Mouse (Mus musculus) heart, postnatal 0 days (tissue): Measurements from ENCODE around the gene 3110082I17Rik. TPM values are rescaled to one million over a fixed set of nuclear protein-coding genes. Genes with fewer than 3 reads are reported as not detected.

Experiments
- ATAC-seq: fragments of 200-750 bp; cut with Nextera tagmentation; 2 replicates; pipeline ENCODE4 v1.8.0; 2017; ENCODE audit warnings: low read depth, moderate number of reproducible peaks, moderate library complexity; ENCODE audit not compliant: insufficient read depth
- DNase-seq: peaks from one replicate; pipeline ENCODE4 v3.0.0-alpha.2; 2016; ENCODE audit warnings: low spot score
- H3K27ac ChIP-seq: fragments of 300-500 bp; sonication (generic); 2 replicates; pipeline ENCODE4 v1.5.1; 2014; ENCODE audit warnings: low read depth, mild to moderate bottlenecking
- H3K27me3 ChIP-seq: fragments of 300-500 bp; sonication (generic); 2 replicates; pipeline ENCODE4 v1.6.1; 2014; ENCODE audit warnings: low read length, mixed read lengths; ENCODE audit not compliant: control insufficient read depth, insufficient read depth
- H3K36me3 ChIP-seq: fragments of 300-500 bp; sonication (generic); replicated peaks from 2 replicates; pipeline ENCODE4 v1.6.1; 2014; ENCODE audit warnings: low read length, mixed read lengths; ENCODE audit not compliant: control insufficient read depth, insufficient read depth
- H3K4me1 ChIP-seq: fragments of 300-500 bp; sonication (generic); 2 replicates; pipeline ENCODE4 v1.6.1; 2014; ENCODE audit warnings: antibody characterized with exemption; ENCODE audit not compliant: control insufficient read depth, insufficient read depth
- H3K4me2 ChIP-seq: fragments of 300-500 bp; sonication (generic); 2 replicates; pipeline ENCODE4 v1.6.1; 2014; ENCODE audit warnings: low read depth, mild to moderate bottlenecking, low read length, moderate library complexity
- H3K4me3 ChIP-seq: fragments of 300-500 bp; sonication (generic); 2 replicates; pipeline ENCODE4 v1.5.1; 2014; ENCODE audit warnings: low read depth, low read length
- H3K9ac ChIP-seq: fragments of 300-500 bp; sonication (generic); replicated peaks from 2 replicates; pipeline ENCODE4 v1.6.1; 2014; ENCODE audit warnings: low read depth, low read length, mixed read lengths
- H3K9me3 ChIP-seq: fragments of 300-500 bp; sonication (generic); replicated peaks from 2 replicates; pipeline ENCODE4 v1.6.1; 2016; ENCODE audit warnings: low read length; ENCODE audit not compliant: control insufficient read depth
- CTCF ChIP-seq: IDR thresholded peaks from 2 replicates; pipeline ENCODE4 v1.5.1; 2016; ENCODE audit warnings: antibody characterized with exemption, control low read depth, low read depth
- EP300 ChIP-seq: IDR thresholded peaks from 2 replicates; pipeline ENCODE4 v1.6.1; 2016; ENCODE audit warnings: antibody characterized with exemption, low read depth
- WGBS: fragments of 180-500 bp; shearing (Covaris S2); extraction: QIAGEN DNeasy Blood & Tissue Kit; methylation state at CpG from one replicate; pipeline ENCODE4 v1.1.7; 2014; 5-methylcytosine and 5-hydroxymethylcytosine counted together
- microRNA counts: library from miRNA; unstranded; fragments of <30 nt; microRNA quantifications from one replicate; lab custom pipeline; 2015
- microRNA-seq: library from miRNA; unstranded; fragments of <30 nt; microRNA quantifications from one replicate; pipeline ENCODE4, GENCODE M21; 2016
- polyA plus RNA-seq: library from polyadenylated mRNA; unstranded; fragments of >200 nt; fragmentation: Nextera tagmentation; extraction: Ambion mirVana; gene quantifications from 2 replicates; pipeline ENCODE4 v1.2.1, GENCODE M21; 2015
- total RNA-seq: library from RNA; depleted of rRNA; stranded (reverse); fragments of >200 nt; gene quantifications from 2 replicates; pipeline ENCODE4 v1.2.3, GENCODE M21; 2014; ENCODE audit warnings: low replicate concordance; rRNA removed

Gene 3110082I17Rik
- total and polyA plus RNA-seq, 2 experiments from 2014 or later, result 5.9 to 10.6 TPM

GRCm38 (mm10) chr5:139310477-139310876 is 149.8 kb downstream of the 3110082I17Rik start:
- Histone ChIP-seq H3K9me3 (no peaks in the 10 kb centered on the region), H3K4me3 (no peak overlapping the region), H3K4me1 (no peaks in the 10 kb centered on the region), H3K9ac (no peak overlapping the region), H3K36me3 (no peaks in the 10 kb centered on the region), H3K4me2 (no peak overlapping the region), H3K27ac (no peak overlapping the region), H3K27me3 (no peaks in the 10 kb centered on the region)
- 82% methylated on average over 4 of the region's 4 CpGs for WGBS
- ATAC-seq (no peak), DNase-seq (no peak)
- no peak for TF ChIP-seq CTCF

GRCm38 (mm10) chr5:139309946-139310345 is 150.4 kb downstream of the 3110082I17Rik start:
- no peak overlapping the region for H3K9ac ChIP-seq
- H3K4me3 ChIP-seq, result no peak overlapping the region
- no peak for TF ChIP-seq CTCF
- TF ChIP-seq EP300, result no peak
- no peaks in the 10 kb centered on the region for H3K4me1 ChIP-seq
- H3K9me3 ChIP-seq, result no peaks in the 10 kb centered on the region
- H3K4me2 ChIP-seq, result no peak overlapping the region
- H3K27me3 ChIP-seq, result no peaks in the 10 kb centered on the region
- no peak overlapping the region for H3K27ac ChIP-seq
- no peaks in the 10 kb centered on the region for H3K36me3 ChIP-seq
- 75% methylated on average over 3 of the region's 3 CpGs for WGBS
- DNase-seq, result no peak
- no peak for ATAC-seq

MicroRNAs encoded within 50 kb of the gene (microRNA counts, 519-probe panel; counts per million panel counts)
- microRNA mmu-miR-339-3p (lab: Ali Mortazavi, UCI) (not detected), microRNA mmu-miR-339-5p (lab: Ali Mortazavi, UCI) (not detected)

Small RNAs within 50 kb of the gene (microRNA-seq; reads per million reads assigned to microRNA genes)
- gene Mir339, result 391 reads per million, percentile 71 among the genes with 10 or more reads in this experiment

Other genes starting within 250 kb of the 3110082I17Rik start
- gene Get4, start 208.2 kb downstream of the 3110082I17Rik start, total RNA-seq, result 56.8 and 61.6 TPM in 2 replicates
- 153 TPM in 2 replicates for gene Get4, start 208.2 kb downstream of the 3110082I17Rik start, polyA plus RNA-seq
- gene Adap1, start 134.9 kb downstream of the 3110082I17Rik start, total RNA-seq, result 0.53 and 1.5 TPM in 2 replicates
- 0.84 and 1.00 TPM in 2 replicates for gene Adap1, start 134.9 kb downstream of the 3110082I17Rik start, polyA plus RNA-seq
- gene Cox19, start 109.1 kb downstream of the 3110082I17Rik start, total RNA-seq, result 120 and 123 TPM in 2 replicates
- gene Cox19, start 109.1 kb downstream of the 3110082I17Rik start, polyA plus RNA-seq, result 88.6 and 97.6 TPM in 2 replicates
- gene Cyp2w1, start 107.9 kb downstream of the 3110082I17Rik start, total RNA-seq, result not detected in 2 replicates
- not detected in 2 replicates for gene Cyp2w1, start 107.9 kb downstream of the 3110082I17Rik start, polyA plus RNA-seq
- 38.2 and 39.1 TPM in 2 replicates for gene Gpr146, start 82.8 kb downstream of the 3110082I17Rik start, total RNA-seq
- 23.0 and 23.7 TPM in 2 replicates for gene Gpr146, start 82.8 kb downstream of the 3110082I17Rik start, polyA plus RNA-seq
- gene C130050O18Rik, start 55.2 kb downstream of the 3110082I17Rik start, total RNA-seq, result 1.7 and 1.8 TPM in 2 replicates
- 0.23 and 0.31 TPM in 2 replicates for gene C130050O18Rik, start 55.2 kb downstream of the 3110082I17Rik start, polyA plus RNA-seq
- gene Gper1, start 37.4 kb downstream of the 3110082I17Rik start, total RNA-seq, result 1.3 and 4.5 TPM in 2 replicates
- gene Gper1, start 37.4 kb downstream of the 3110082I17Rik start, polyA plus RNA-seq, result 1.0 and 2.0 TPM in 2 replicates
- gene Zfand2a, start 24.0 kb upstream of the 3110082I17Rik start, total RNA-seq, result 16.6 and 18.0 TPM in 2 replicates
- 5.6 and 6.3 TPM in 2 replicates for gene Zfand2a, start 24.0 kb upstream of the 3110082I17Rik start, polyA plus RNA-seq
- not detected in 2 replicates for gene Uncx, start 83.0 kb upstream of the 3110082I17Rik start, total RNA-seq
- gene Uncx, start 83.0 kb upstream of the 3110082I17Rik start, polyA plus RNA-seq, result not detected in 2 replicates